Mouse (Mus musculus) left cerebral cortex, adult 9 months (tissue): ENCODE results near the gene Olfr520.
"Not testable (repeated sequence)": the region's sequence is repeated elsewhere in the genome, so short reads cannot be mapped to it uniquely, and the experiment has no call there.

Experiments used
- DNase-seq, 2 experiments: peaks; one replicate each; pipeline ENCODE4 v3.0.0; 2022; ENCODE audit warnings: low spot score in 2 of 2

Gene Olfr520

DNA sequence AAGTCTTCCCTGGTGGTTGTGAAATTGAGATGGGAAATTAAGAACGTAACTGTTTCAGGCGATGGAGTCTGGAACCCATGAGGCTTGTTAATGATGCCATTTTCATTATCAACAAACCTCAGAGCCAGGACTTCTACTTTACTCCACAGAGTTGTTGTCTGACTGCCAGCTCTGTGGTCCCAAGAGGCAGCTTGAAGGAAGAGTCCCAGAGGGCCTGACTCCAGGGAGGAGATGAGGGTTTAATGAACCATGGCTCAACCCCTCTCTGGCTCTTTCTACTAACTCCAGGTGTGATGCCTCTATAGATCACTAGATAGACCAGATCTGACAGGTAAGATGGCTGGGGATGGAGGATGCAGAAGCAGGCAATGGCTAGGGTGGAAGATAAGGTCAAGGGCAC lies at the start of gene Olfr520:
Gene Olfr520 (plus strand): TSS at position 301 of the 400 bp plus-strand sequence.
- DNase-seq = no peak

- DNase-seq = no peak
These were observed 49.3 kb upstream of the Olfr520 start for GRCm38 (mm10) chr7:99680771-99681170.

DNA sequence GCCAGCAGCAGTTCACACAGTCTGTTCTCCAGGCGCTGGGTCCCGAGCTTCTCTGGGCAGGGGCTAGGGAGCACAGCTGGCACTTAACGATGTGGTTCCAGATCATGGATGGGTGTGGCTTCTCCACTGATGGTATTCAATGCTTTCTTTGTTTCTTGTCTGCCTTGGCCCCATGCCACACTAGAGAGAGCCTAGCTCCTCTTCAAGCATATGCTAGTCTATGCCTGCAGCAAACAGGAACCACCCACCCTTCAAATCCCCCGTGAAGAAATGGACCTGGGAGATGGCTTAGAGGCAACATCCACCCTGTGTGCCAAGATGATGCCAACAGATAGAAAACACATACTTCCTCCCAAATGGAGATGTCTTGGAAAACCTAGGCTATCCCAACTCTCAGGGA lies 46.0 kb upstream of the Olfr520 start:
- DNase-seq = peak in 1 of 2 experiments; percentile 55

- DNase-seq = no peak
These were observed 39.3 kb upstream of the Olfr520 start for GRCm38 (mm10) chr7:99690819-99691218.

GRCm38 (mm10) chr7:99692396-99692795 lies 37.7 kb upstream of the Olfr520 start:
- DNase-seq = no peak

- DNase-seq = no peak
These were observed 36.7 kb upstream of the Olfr520 start for GRCm38 (mm10) chr7:99693387-99693786.

- DNase-seq = no peak
These were observed 36.1 kb upstream of the Olfr520 start for GRCm38 (mm10) chr7:99693976-99694375.

DNA sequence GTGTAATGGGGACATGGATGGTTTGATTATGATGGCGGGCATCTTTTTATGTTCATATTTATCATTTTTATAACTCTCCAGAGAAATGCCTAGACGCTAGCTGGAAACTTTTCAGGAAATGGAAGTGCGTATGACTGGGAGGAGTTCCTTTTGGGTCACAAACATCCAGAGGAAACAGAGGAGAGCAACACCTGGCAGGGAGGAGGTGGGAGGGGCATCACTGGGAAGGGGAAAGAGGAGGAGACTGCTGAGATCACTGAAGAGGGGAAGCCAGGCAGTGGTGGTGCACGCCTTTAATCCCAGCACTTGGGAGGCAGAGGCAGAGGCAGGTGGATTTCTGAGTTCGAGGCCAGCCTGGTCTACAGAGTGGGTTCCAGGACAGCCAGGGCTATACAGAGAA lies 35.6 kb upstream of the Olfr520 start:
- not testable (repeated sequence) for DNase-seq

DNA sequence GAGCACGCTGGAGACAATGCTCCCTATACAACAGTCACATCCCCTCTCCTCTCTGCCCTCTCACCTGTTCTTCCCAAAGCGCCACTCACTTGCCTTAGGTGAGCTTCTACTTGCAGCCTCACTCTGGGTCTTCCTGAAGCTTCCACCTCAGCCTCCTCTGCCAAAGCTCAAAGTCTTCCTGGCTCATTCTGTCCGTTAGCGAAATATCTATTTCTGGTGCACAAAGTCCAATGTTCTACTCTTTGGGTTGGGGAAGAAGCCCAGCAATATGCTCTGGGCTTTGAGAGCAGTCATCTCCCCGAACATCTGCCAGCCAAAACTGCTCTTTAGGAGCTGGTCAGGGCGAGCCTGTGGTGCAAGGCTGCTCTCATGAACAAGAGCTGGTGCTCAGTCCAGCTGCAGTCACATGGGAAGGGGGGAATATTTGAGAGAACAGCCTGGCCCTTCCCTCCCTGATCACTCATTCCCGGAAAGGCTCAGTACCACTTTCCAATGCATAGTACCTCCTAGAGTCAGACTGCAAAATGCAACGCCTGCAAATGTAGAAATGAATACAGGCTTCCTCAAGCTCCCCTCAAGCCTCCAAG lies 34.5 kb upstream of the Olfr520 start:
- DNase-seq = no peak

DNA sequence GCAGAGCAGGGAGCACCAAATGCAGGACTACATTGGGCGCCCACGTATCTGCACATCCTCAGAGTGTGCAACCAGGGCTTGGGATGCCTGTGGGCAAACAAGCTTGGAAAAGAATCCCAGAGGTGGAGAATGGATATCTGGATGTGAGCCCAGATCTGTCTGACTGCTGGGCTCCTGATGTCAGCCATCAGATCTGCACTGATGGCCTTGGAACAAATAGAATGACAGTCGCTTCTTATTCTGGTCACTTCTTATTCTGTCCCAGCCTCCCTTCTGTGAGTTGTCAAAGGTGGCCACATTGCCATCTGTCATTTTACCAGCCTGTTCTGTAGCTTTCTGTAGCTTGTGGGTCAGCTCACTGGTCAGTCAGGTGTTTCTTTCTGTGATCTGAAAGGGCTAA lies 31.5 kb upstream of the Olfr520 start:
- DNase-seq = no peak

GRCm38 (mm10) chr7:99699106-99699505 lies 31.0 kb upstream of the Olfr520 start:
- DNase-seq = no peak

DNA sequence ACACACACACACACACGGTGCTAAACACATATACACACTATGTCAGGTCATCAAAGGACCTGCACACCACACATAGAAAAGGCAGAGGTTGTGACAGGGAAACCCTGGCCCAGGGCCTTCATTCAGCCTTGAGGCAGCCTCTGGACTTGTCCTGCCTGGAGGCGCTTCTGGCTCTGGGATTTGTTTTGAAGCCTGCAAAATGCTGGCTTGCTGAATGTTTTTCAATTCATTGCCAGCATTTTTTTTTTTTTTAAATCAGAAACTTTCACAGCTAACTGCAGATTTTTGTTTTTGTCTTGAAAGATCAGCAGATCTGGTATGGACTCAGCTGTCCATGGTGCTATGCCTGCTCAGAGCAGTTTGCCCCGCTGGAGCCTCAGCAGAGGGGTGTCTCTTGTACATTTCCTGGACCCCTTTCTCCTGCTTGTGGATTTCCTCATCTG lies 30.3 kb upstream of the Olfr520 start:
- DNase-seq = no peak

GRCm38 (mm10) chr7:99700641-99701040 lies 29.4 kb upstream of the Olfr520 start:
- no peak for DNase-seq

- no peak for DNase-seq
These were observed 27.9 kb upstream of the Olfr520 start for GRCm38 (mm10) chr7:99702201-99702600.

DNA sequence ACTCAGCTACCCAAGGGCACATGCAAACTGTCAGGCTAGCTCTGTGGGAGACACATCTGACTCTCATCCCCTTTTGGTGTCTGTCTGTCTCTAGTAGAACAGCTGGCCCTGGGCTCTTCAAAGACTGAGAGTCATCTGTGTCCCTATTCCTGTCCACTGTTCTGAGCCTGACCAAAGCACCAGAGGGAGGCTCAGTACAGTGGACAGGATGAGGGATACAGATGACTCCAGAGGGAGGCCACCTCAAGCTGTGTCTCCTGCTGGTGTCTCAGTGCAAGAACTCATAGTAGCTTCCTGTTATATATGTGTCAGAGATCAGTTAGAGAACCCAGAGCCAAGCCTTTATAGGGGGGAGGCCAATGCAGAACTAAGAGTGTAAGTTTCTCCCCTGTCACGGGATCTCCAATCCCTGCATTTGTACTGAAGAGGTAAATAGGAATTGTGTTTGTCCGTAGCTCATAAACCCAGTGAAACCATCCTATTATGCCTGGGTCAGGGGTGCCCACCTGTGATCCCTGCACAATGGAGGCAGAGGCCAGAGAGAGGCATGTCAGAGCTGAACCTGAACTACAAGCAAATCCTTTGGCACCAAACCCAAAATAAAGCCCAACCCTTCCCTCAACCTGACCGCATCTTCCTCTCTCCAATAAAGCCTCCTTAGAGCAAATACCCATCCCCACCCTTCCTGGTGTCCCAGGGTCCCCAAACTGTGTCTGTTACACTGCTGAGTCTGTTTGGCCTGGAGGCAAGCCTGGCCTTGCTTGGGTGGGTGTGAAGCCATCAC lies 25.1 kb upstream of the Olfr520 start:
- DNase-seq = no peak

- no peak for DNase-seq
These were observed 23.6 kb upstream of the Olfr520 start for GRCm38 (mm10) chr7:99706341-99707037.

GRCm38 (mm10) chr7:99707038-99707595 lies 23.0 kb upstream of the Olfr520 start:
- DNase-seq = no peak

- DNase-seq = no peak
These were observed 22.4 kb upstream of the Olfr520 start for GRCm38 (mm10) chr7:99707671-99708070.

- peak; percentile 62 to 86 for DNase-seq
These were observed 21.8 kb upstream of the Olfr520 start for GRCm38 (mm10) chr7:99708301-99708721.

DNA sequence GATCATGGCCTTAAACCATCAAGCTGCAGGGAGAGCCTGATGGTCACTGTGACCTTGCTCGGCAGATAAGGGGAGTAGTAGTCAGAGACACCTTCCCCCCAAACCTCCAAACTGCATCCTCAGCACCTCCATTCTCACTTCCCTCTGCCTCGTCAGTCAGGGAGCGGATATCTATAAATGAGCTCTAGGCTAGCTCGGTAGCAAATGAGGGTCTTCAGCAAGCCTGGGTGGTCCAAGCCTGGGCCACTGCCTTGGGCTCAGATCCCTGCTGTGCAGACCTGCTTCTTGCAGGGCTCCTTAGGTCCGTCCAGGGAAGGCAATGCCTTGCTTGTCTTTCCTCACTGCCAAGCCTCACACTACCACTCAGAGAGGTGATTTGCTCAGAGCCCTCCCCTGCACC lies 21.3 kb upstream of the Olfr520 start:
- DNase-seq = no peak

GRCm38 (mm10) chr7:99709992-99710391 lies 20.1 kb upstream of the Olfr520 start:
- no peak for DNase-seq

DNA sequence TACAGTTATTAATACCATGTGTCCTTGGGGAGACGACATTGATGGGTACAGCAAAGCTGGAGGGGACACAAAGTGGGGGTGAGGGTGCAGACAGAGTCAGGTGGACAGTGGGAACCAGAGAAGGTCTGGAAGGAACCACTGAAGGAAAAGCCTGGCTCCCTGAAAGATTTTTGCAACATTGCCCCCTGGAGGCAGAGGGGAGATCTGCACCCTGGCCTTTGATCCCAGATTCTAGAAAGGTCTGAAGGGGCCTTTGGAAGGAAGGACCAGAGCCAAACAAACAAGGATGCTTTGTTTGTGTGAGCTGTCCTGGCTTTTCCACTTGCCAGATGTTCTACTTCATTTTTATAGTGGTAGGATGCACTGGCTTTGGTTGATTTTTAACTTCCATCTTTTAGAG lies 19.6 kb upstream of the Olfr520 start:
- peak in 1 of 2 experiments; percentile 65 for DNase-seq
